Mouse (Mus musculus): ENCODE data around the gene Kynu. TPM values are rescaled to one million over a fixed set of nuclear protein-coding genes. Genes with fewer than 3 reads are reported as not detected.

Gene Kynu
- polyA plus RNA-seq, 1 experiment from 2014 or later: not detected

DNA sequence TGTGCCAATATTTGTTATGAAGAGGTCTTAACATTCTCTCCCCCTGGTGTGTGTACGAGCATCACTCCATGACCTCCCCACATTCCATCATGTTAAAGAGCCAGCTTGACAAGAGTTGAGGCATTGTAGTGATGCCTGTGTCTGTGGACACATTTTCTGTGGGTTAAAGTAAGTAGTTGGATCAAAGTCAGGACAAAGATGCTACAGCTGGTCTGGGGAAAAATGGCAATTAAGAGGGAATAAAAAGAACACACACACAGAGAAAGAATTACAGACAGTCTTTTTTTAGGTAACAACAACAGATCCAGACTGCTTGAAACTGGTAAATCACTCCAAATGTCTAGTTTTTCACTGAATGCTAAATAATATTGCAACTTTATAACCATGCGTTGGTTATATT, 135.3 kb downstream of the Kynu start:
- Histone ChIP-seq H3K36me3 (ENCODE audit: control insufficient read depth, insufficient read depth, low read length) (no peaks in the 10 kb centered on the region), H3K9ac (replicated peaks; ENCODE audit: low read depth, low read length) (no peak overlapping the region), H3K4me1 (ENCODE audit: control insufficient read depth, insufficient read depth, low read length) (no peaks in the 10 kb centered on the region), H3K27me3 (ENCODE audit: control insufficient read depth, insufficient read depth, low read length) (no peaks in the 10 kb centered on the region), H3K4me2 (ENCODE audit: low read depth, low read length) (no peak overlapping the region), H3K27ac (ENCODE audit: low read depth, low read length) (no peak overlapping the region), H3K9me3 (ENCODE audit: control insufficient read depth, low read length) (no peaks in the 10 kb centered on the region), H3K4me3 (ENCODE audit: low read depth, low read length) (no peak overlapping the region)
- 77% methylated on average over 2 of the region's 2 CpGs for WGBS
- no peak for ATAC-seq (ENCODE audit: low read depth)

DNA sequence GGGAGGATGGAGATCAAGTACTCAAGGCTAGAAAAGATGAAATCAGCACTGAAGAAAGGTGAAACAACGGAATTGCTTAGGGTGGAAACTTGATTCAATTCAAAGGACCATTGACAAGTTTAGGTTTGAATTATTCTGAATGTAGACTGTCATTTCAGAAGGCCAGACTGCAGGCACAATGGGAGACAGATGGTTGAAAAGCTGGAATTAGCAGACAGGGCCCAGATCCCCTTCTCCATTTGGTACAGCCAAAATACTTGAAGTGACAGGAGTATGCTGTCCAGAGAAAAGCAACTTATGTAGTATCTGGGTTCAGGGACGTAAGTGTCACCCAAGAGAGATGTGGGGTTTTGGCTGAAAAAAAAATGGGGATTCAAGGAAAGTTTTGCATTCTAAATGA, 136.2 kb downstream of the Kynu start:
- Histone ChIP-seq H3K4me3 (ENCODE audit: low read depth, low read length) (no peak overlapping the region), H3K36me3 (ENCODE audit: control insufficient read depth, insufficient read depth, low read length) (no peaks in the 10 kb centered on the region), H3K27ac (ENCODE audit: low read depth, low read length) (no peak overlapping the region), H3K9ac (replicated peaks; ENCODE audit: low read depth, low read length) (no peak overlapping the region), H3K4me2 (ENCODE audit: low read depth, low read length) (no peak overlapping the region), H3K9me3 (ENCODE audit: control insufficient read depth, low read length) (no peaks in the 10 kb centered on the region), H3K27me3 (ENCODE audit: control insufficient read depth, insufficient read depth, low read length) (no peaks in the 10 kb centered on the region), H3K4me1 (ENCODE audit: control insufficient read depth, insufficient read depth, low read length) (no peaks in the 10 kb centered on the region)
- 83% methylated on average over 2 of the region's 2 CpGs for WGBS
- no peak for ATAC-seq (ENCODE audit: low read depth)

DNA sequence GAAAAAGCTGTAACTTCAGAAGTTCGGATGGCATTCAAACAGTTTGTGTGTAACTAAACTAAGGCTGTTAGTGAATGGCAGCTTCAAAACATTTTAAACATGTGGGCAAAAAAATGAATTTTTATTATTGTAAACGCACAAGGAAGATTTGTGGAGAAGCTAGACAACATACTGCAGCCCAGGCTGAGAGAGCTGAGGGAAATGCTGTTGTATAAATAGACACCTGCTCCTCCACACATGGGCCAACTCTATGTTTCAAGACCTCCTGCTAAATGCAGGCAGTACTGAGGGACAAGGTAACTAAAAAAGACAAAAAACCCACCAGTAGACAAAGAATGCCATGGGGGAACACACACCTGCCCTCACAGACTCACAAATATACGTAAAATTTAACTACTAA, 140.5 kb downstream of the Kynu start:
- Histone ChIP-seq H3K27me3 (ENCODE audit: control insufficient read depth, insufficient read depth, low read length) (no peaks in the 10 kb centered on the region), H3K27ac (ENCODE audit: low read depth, low read length) (no peak overlapping the region), H3K4me2 (ENCODE audit: low read depth, low read length) (no peak overlapping the region), H3K4me3 (ENCODE audit: low read depth, low read length) (no peak overlapping the region), H3K9me3 (ENCODE audit: control insufficient read depth, low read length) (no peaks in the 10 kb centered on the region), H3K36me3 (ENCODE audit: control insufficient read depth, insufficient read depth, low read length) (no peaks in the 10 kb centered on the region), H3K4me1 (ENCODE audit: control insufficient read depth, insufficient read depth, low read length) (no peaks in the 10 kb centered on the region), H3K9ac (replicated peaks; ENCODE audit: low read depth, low read length) (no peak overlapping the region)
- ATAC-seq (ENCODE audit: low read depth): no peak
- WGBS: 89% methylated on average over 3 of the region's 3 CpGs

DNA sequence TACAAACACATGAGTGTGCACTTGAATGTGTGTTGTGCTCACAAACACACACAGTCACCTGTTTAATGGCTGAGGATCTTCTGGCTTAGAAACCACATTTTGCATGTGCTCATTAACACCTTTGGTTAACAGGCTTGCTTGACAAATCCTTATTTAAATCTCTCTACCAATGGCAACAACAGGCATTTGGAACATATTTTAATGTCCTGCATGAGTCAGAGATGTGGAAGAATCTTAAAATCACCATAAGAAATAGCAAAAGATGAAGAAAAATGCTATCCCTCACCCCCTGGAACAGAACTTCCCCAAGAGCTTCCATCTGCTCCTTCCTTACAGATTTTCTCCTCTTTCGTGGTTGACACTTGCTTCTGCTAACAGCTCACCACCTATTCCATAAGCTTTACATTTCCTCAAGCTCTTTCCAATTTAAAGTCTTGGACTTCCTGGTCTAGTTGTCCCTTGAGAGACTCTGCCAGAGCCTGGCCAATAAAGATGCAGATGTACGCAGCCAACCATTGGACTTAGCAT, 157.5 kb downstream of the Kynu start:
- H3K27me3 ChIP-seq (ENCODE audit: control insufficient read depth, insufficient read depth, low read length): no peaks in the 10 kb centered on the region
- whole genome bisulfite sequencing: 93% methylated on average over 2 of the region's 2 CpGs
- no peak overlapping the region for H3K4me3 ChIP-seq (ENCODE audit: low read depth, low read length)
- no peak overlapping the region for H3K9ac ChIP-seq (replicated peaks; ENCODE audit: low read depth, low read length)
- H3K9me3 ChIP-seq (ENCODE audit: control insufficient read depth, low read length): no peaks in the 10 kb centered on the region
- no peak for ATAC-seq (ENCODE audit: low read depth)
- H3K27ac ChIP-seq (ENCODE audit: low read depth, low read length): no peak overlapping the region
- no peaks in the 10 kb centered on the region for H3K36me3 ChIP-seq (ENCODE audit: control insufficient read depth, insufficient read depth, low read length)
- no peak overlapping the region for H3K4me2 ChIP-seq (ENCODE audit: low read depth, low read length)
- H3K4me1 ChIP-seq (ENCODE audit: control insufficient read depth, insufficient read depth, low read length): no peaks in the 10 kb centered on the region

DNA sequence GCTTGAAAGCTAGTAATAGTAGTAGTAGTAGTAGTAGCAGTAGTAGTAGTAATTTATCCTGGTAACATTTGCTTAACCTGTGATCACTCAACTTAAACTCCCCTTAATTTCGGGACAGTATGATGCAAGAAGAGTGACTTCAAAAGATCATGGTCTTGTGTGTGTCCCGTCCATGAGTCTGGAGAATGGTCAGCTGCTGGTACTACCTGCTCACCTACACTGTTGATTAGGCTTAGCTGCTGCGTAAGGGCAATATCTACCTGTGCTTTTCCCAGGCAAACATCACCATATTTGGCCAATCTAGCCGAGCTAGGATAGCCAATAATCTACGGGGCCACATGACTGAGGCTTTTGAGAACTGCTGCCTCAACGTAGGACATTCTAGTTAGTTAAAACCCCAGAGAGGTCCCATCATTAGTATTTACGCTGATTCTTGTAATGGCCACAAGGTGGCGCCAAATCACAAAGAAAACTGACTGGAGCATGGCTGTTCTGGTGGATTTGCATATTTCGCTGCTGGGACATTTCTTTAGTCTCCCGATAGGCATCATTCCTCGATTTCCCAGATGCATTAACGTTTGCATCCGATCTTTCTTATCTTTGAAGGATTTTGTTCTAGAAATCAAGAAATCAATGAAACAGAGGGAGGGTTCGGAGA, 167.4 kb downstream of the Kynu start:
- peaks cover 5% of the 10 kb centered on the region; the same call in 1 of the 2 replicates for H3K4me1 ChIP-seq (ENCODE audit: control insufficient read depth, insufficient read depth, low read length)
- peak; percentile 95 for ATAC-seq (ENCODE audit: low read depth)
- WGBS: 20% methylated on average over 14 of the region's 14 CpGs
- H3K9ac ChIP-seq (replicated peaks; ENCODE audit: low read depth, low read length): 0 out of 2 replicates have a peak overlapping the region, but pooled peaks have one; percentile 28
- peak overlapping the region; percentile 23 for H3K4me3 ChIP-seq (ENCODE audit: low read depth, low read length)
- no peaks in the 10 kb centered on the region for H3K27me3 ChIP-seq (ENCODE audit: control insufficient read depth, insufficient read depth, low read length)
- H3K9me3 ChIP-seq (ENCODE audit: control insufficient read depth, low read length): no peaks in the 10 kb centered on the region
- H3K4me2 ChIP-seq (ENCODE audit: low read depth, low read length): peak overlapping the region; percentile 43
- H3K27ac ChIP-seq (ENCODE audit: low read depth, low read length): no peak overlapping the region
- H3K36me3 ChIP-seq (ENCODE audit: control insufficient read depth, insufficient read depth, low read length): no peaks in the 10 kb centered on the region

DNA sequence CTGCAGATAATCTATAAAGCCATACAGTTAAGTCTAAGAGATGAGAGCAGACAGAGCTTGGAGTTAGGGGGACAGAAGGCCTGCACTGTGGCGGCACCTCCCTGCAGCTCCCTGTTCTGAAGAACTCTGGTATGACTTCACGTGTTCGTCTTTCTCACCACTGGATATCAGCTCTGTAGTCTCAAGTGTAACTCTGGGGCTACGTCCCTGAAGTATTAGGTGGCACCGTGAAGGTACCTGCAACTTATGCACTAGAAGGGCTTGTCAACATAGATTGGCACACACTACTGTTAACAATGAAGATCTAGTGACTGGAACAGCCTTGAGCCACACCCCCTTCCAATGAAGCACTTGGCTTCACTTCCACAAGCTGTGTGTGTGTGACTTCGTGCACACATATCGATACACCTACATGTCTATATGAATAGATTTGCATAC, 168.0 kb downstream of the Kynu start:
- 0 out of 2 replicates have a peak overlapping the region, but pooled peaks have one; percentile 28 for H3K9ac ChIP-seq (replicated peaks; ENCODE audit: low read depth, low read length)
- ATAC-seq (ENCODE audit: low read depth): peak; percentile 70
- no peaks in the 10 kb centered on the region for H3K9me3 ChIP-seq (ENCODE audit: control insufficient read depth, low read length)
- H3K4me3 ChIP-seq (ENCODE audit: low read depth, low read length): peak overlapping the region; percentile 23
- 61% methylated on average over 7 of the region's 7 CpGs for WGBS
- peaks cover 5% of the 10 kb centered on the region; the same call in 1 of the 2 replicates for H3K4me1 ChIP-seq (ENCODE audit: control insufficient read depth, insufficient read depth, low read length)
- H3K4me2 ChIP-seq (ENCODE audit: low read depth, low read length): peak overlapping the region; percentile 43
- no peaks in the 10 kb centered on the region for H3K27me3 ChIP-seq (ENCODE audit: control insufficient read depth, insufficient read depth, low read length)
- no peak overlapping the region for H3K27ac ChIP-seq (ENCODE audit: low read depth, low read length)
- H3K36me3 ChIP-seq (ENCODE audit: control insufficient read depth, insufficient read depth, low read length): no peaks in the 10 kb centered on the region

DNA sequence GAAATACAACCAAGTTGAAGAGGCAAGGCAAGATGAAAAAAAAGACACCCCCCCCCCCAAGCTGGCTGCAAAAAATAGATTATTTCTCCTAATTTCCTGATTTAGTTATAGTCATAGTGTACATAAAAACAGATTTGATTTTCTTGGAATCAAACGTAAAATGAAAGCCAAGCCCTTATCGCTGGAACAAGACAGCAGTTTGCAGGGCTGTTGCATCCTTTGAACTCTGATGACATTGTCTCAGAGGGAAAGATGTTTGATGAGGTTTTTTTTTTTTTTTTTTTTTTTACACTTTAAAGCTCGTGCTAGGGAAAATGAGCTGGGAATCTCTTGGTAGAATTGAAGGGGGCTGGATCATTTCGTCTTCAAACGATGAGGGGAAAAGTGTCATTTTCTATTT, 172.1 kb downstream of the Kynu start:
- Histone ChIP-seq H3K27me3 (ENCODE audit: control insufficient read depth, insufficient read depth, low read length) (no peaks in the 10 kb centered on the region), H3K4me3 (ENCODE audit: low read depth, low read length) (no peak overlapping the region), H3K9ac (replicated peaks; ENCODE audit: low read depth, low read length) (no peak overlapping the region), H3K27ac (ENCODE audit: low read depth, low read length) (no peak overlapping the region), H3K36me3 (ENCODE audit: control insufficient read depth, insufficient read depth, low read length) (no peaks in the 10 kb centered on the region), H3K4me1 (ENCODE audit: control insufficient read depth, insufficient read depth, low read length) (peaks cover 5% of the 10 kb centered on the region; the same call in 1 of the 2 replicates), H3K4me2 (ENCODE audit: low read depth, low read length) (no peak overlapping the region), H3K9me3 (ENCODE audit: control insufficient read depth, low read length) (no peaks in the 10 kb centered on the region)
- WGBS: 74% methylated on average over 5 of the region's 5 CpGs
- ATAC-seq (ENCODE audit: low read depth): no peak

DNA sequence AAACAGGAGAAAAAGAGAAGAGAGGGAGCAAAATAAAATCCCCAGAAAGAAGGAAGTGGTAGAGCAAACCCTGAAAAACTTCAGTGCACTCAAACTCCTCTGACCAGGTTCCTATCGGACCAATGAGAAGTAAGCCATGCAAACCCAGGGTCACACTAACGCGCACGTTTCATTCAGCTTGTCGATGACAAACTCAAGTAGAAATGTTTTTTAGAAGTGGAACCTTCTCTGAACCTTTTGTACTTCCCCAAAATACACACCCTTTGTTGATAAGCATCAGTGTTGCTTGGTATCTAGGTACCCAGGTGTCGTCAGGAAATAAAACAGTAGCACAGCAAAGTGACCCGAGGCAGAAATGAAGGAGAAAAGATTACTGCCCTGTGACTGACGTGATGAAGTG, 172.6 kb downstream of the Kynu start:
- H3K27ac ChIP-seq (ENCODE audit: low read depth, low read length): no peak overlapping the region
- WGBS: 88% methylated on average over 8 of the region's 8 CpGs
- no peaks in the 10 kb centered on the region for H3K27me3 ChIP-seq (ENCODE audit: control insufficient read depth, insufficient read depth, low read length)
- H3K9me3 ChIP-seq (ENCODE audit: control insufficient read depth, low read length): no peaks in the 10 kb centered on the region
- ATAC-seq (ENCODE audit: low read depth): no peak
- no peaks in the 10 kb centered on the region for H3K36me3 ChIP-seq (ENCODE audit: control insufficient read depth, insufficient read depth, low read length)
- peaks cover 5% of the 10 kb centered on the region; the same call in 1 of the 2 replicates for H3K4me1 ChIP-seq (ENCODE audit: control insufficient read depth, insufficient read depth, low read length)
- no peak overlapping the region for H3K4me2 ChIP-seq (ENCODE audit: low read depth, low read length)
- H3K9ac ChIP-seq (replicated peaks; ENCODE audit: low read depth, low read length): no peak overlapping the region
- no peak overlapping the region for H3K4me3 ChIP-seq (ENCODE audit: low read depth, low read length)

DNA sequence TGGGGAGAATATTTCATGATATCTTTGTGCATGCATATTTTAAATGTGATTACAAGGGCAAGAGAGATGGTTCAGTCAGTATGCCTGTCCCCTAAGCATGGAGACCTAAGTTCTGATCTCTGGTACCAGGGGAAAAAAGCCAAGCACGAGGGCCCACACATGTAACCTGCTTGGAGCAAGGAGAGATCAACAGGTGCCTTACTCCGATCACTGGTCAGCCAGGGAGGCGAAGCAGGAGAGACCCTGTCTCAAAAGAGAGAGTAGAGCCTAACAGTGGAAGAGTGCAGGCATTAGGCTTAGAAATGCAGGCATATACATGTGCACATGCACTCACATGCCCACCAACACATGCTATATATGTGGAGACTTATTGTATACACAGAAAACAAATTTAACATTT, 173.7 kb downstream of the Kynu start:
- H3K4me1 ChIP-seq (ENCODE audit: control insufficient read depth, insufficient read depth, low read length): no peaks in the 10 kb centered on the region
- no peak overlapping the region for H3K9ac ChIP-seq (replicated peaks; ENCODE audit: low read depth, low read length)
- no peaks in the 10 kb centered on the region for H3K9me3 ChIP-seq (ENCODE audit: control insufficient read depth, low read length)
- H3K27ac ChIP-seq (ENCODE audit: low read depth, low read length): no peak overlapping the region
- ATAC-seq (ENCODE audit: low read depth): no peak
- no peak overlapping the region for H3K4me3 ChIP-seq (ENCODE audit: low read depth, low read length)
- no peaks in the 10 kb centered on the region for H3K27me3 ChIP-seq (ENCODE audit: control insufficient read depth, insufficient read depth, low read length)
- WGBS: 92% methylated on average over 3 of the region's 3 CpGs
- H3K4me2 ChIP-seq (ENCODE audit: low read depth, low read length): no peak overlapping the region
- no peaks in the 10 kb centered on the region for H3K36me3 ChIP-seq (ENCODE audit: control insufficient read depth, insufficient read depth, low read length)
